Mouse (Mus musculus): ENCODE data around the gene Med15. TPM values are rescaled to one million over a fixed set of nuclear protein-coding genes. Genes with fewer than 3 reads are reported as not detected.
"Not testable (repeated sequence)": the region's sequence is repeated elsewhere in the genome, so short reads cannot be mapped to it uniquely, and the experiment has no call there.

Med15 gene
- polyA plus RNA-seq, 1 experiment from 2014 or later = 33.3 TPM

DNA sequence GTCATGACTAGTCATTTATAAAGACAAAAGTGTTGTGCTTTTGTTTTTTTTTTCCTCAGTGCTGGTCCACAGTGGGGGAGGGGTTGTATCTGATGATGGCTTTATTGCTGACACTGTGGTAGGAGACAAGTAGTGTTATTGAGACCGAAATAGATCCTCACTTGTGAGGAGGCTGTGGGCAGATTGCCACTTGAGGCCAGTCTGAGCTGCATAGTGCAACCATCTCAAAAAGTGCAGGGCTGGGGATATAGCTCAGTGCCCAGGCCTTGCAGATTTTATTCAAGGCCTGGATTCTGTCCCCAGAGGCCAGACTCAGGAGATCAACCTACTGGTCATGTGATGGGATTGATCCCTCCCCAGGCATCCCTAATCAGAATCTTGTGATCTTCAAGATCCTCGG, 95.8 kb downstream of the Med15 start:
- Histone ChIP-seq H3K4me2 (no peak overlapping the region), H3K4me3 (no peak overlapping the region), H3K9ac (no peak overlapping the region), H3K9me3 (no peaks in the 10 kb centered on the region), H3K4me1 (peaks cover 31% of the 10 kb centered on the region), H3K27me3 (replicated peaks) (no peaks in the 10 kb centered on the region), H3K36me3 (peaks cover 78% of the 10 kb centered on the region), H3K27ac (replicated peaks) (0 out of 2 replicates have a peak overlapping the region, but pooled peaks have one; percentile 13)
- WGBS = 47% methylated on average over 2 of the region's 2 CpGs
- no peak for ATAC-seq (ENCODE audit: extremely low read depth, insufficient number of reproducible peaks, low FRiP score, low TSS enrichment)

GRCm38 (mm10) chr16:17633481-17634181, 99.1 kb downstream of the Med15 start:
- Histone ChIP-seq H3K4me3 (no peak overlapping the region), H3K36me3 (peaks cover 79% of the 10 kb centered on the region), H3K27me3 (replicated peaks) (no peaks in the 10 kb centered on the region), H3K9ac (no peak overlapping the region), H3K4me1 (peaks cover 31% of the 10 kb centered on the region), H3K4me2 (no peak overlapping the region), H3K9me3 (no peaks in the 10 kb centered on the region), H3K27ac (replicated peaks) (no peak overlapping the region)
- ATAC-seq (ENCODE audit: extremely low read depth, insufficient number of reproducible peaks, low FRiP score, low TSS enrichment) = no peak
- 56% methylated on average over 8 of the region's 8 CpGs for WGBS

DNA sequence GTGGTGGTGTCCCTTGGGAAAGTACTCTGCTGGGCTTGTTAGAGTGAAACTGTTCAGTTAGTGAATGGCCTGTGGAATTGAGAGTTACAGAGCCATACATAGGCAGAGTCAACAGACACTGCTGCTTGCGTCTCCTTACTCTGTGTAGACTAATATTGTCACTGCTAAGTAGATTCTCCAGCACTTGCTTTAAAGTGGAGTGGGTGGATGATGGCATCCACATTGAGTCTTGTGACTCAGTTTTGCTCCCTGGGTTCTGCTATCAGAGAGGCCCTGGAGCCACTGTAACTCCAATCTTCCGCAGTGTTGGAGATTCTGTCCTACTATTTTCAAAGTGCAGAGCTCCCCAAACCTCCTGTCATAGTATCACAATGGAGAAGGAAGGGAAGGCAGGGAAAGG, 100.1 kb downstream of the Med15 start:
- no peak for ATAC-seq (ENCODE audit: extremely low read depth, insufficient number of reproducible peaks, low FRiP score, low TSS enrichment)
- Histone ChIP-seq H3K9me3 (no peaks in the 10 kb centered on the region), H3K9ac (no peak overlapping the region), H3K4me3 (no peak overlapping the region), H3K4me1 (peaks cover 22% of the 10 kb centered on the region), H3K36me3 (peaks cover 79% of the 10 kb centered on the region), H3K4me2 (no peak overlapping the region), H3K27me3 (replicated peaks) (no peaks in the 10 kb centered on the region), H3K27ac (replicated peaks) (no peak overlapping the region)
- WGBS = 88% methylated on average over 2 of the region's 2 CpGs

DNA sequence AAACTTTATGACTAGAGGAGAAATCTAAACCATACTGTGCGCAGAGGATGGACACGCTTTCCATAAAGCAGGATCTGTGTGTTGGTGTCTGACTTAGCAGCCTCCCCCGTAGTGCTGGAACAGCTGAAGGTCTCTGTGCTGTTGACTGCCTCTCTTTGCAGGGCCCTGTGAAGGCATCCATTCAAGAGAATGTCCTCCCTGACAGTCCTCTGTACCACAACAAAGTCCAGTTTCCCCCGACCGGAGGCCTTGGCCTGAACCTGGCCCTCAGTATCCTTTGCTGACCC, 106.5 kb downstream of the Med15 start:
- WGBS = 87% methylated on average over 5 of the region's 5 CpGs
- Histone ChIP-seq H3K4me1 (no peaks in the 10 kb centered on the region), H3K27me3 (replicated peaks) (no peaks in the 10 kb centered on the region), H3K9ac (no peak overlapping the region), H3K4me2 (no peak overlapping the region), H3K36me3 (peaks cover 96% of the 10 kb centered on the region), H3K27ac (replicated peaks) (no peak overlapping the region), H3K4me3 (no peak overlapping the region), H3K9me3 (no peaks in the 10 kb centered on the region)
- no peak for ATAC-seq (ENCODE audit: extremely low read depth, insufficient number of reproducible peaks, low FRiP score, low TSS enrichment)

DNA sequence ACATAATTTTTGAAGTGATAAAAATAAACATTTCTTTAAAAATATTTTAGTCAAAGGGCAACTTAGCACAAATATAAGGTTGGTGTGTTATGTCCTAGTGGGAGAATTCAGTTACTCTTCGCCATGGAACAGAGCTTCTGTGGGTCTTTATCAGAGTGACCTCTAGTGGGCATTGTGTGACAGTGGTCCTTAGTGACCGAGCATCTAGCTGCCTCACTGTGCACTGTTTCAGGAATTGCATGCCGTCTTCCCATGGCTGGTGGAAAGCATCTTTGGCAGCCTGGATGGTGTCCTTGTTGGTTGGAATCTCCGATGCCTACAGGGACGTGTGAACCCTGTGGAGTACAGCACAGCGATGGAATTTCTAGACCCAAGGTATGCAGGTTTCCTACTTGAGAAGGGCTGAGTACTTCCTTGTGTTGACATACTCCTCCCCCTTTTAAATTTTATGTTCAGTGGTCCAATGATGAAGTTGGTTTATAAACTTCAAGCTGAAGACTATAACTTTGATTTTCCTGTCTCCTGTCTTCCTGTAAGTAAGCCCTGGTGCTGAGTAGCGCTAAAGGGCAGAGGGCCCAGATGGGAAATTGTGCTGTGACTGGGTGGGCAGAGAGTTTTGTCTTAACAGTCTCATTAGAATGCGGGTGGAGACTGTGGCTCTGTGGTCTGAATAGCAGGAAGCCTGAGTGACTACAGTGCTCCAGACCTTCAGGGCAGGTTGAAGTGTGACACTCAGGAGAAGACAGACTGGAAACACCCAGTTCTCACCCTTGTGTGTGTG, 107.0 kb downstream of the Med15 start:
- H3K4me1 ChIP-seq = no peaks in the 10 kb centered on the region
- H3K9ac ChIP-seq = no peak overlapping the region
- WGBS = 68% methylated on average over 8 of the region's 8 CpGs
- no peaks in the 10 kb centered on the region for H3K9me3 ChIP-seq
- H3K27ac ChIP-seq (replicated peaks) = no peak overlapping the region
- no peaks in the 10 kb centered on the region for H3K27me3 ChIP-seq (replicated peaks)
- H3K36me3 ChIP-seq = peaks cover 91% of the 10 kb centered on the region
- H3K4me3 ChIP-seq = no peak overlapping the region
- ATAC-seq (ENCODE audit: extremely low read depth, insufficient number of reproducible peaks, low FRiP score, low TSS enrichment) = no peak
- H3K4me2 ChIP-seq = no peak overlapping the region

DNA sequence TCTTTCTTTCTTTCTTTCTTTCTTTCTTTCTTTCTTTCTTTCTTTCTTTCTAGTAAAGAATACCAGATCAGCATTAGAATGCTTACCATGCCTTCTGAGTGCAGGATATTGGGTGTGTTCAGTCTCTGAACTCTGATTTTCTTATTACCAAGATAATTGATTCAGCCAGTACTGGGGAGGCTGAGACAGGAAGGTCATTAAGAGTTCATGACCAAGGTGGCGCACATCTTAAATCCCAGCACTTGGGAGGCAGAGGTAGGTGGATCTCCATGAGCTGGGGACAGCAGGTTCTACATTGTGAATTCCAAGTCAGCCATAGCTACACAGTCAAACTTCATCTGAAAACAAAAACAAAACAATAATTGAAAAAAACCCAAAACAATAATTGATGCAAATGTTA, 110.8 kb downstream of the Med15 start:
- Histone ChIP-seq H3K27ac (replicated peaks) (no peak overlapping the region), H3K36me3 (peaks cover 54% of the 10 kb centered on the region), H3K4me2 (no peak overlapping the region), H3K4me1 (peaks cover 17% of the 10 kb centered on the region), H3K9me3 (no peaks in the 10 kb centered on the region), H3K27me3 (replicated peaks) (no peaks in the 10 kb centered on the region), H3K9ac (no peak overlapping the region), H3K4me3 (no peak overlapping the region)
- no peak for ATAC-seq (ENCODE audit: extremely low read depth, insufficient number of reproducible peaks, low FRiP score, low TSS enrichment)
- WGBS = 85% methylated on average over 1 of the region's 1 CpGs

DNA sequence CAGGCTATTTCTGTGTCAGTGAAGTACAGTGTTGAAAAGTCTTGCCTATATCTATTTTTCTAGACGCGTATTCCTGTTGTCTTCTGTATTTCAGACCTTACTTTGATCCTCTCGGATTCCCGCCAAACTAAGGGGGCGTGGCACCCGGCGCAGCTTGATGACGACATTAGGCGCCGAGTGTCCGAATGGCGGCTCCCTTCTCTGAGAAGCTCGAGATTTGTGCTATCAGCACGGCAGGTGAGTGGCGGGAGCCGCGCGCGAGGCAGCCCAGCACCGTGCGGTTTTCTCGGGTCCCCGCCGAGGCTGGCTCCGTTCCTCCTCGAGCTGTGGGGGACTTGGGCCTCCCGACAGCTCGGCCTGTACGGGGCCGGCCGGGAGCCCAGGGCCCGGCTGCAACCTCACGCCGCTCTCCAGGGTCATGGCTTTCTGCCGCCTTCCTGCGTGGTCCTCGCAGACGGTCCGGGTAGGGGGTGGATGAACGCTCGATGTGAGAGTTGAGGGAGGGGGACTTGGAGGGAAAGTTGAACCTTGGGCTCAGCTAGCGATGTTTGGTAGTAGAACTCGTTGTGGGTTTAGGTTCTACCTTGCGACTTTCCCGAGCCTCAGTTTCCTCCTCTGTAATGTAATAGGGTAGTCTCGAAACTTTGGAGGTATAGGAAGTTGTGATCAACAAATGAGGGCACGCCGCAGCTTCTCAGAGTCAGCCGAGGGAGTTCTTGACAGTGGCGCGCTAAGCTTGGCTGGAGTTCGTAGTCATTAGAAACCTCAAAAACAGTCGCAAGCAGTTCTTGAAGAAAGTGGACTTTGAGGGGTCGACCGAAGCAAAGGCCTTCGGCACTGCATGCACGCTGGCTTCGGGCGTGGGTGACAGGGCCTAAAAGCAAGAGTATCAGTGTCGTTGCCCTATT, 113.2 kb downstream of the Med15 start, which contains the start of gene Smpd4:
Gene Smpd4, plus strand, starts transcription at position 157 of the 908 bp plus-strand sequence.
- ATAC-seq (ENCODE audit: extremely low read depth, insufficient number of reproducible peaks, low FRiP score, low TSS enrichment) = peak; percentile 55; the same call in 1 of the 2 replicates
- H3K27ac ChIP-seq (replicated peaks) = 0 out of 2 replicates have a peak within 1 kb of the TSS, but pooled peaks have one; percentile 33
- WGBS = 3% methylated on average over 60 of the region's 60 CpGs
- H3K4me1 ChIP-seq = peaks cover 17% of the 10 kb centered on the region
- no peaks in the 10 kb centered on the region for H3K9me3 ChIP-seq
- H3K4me3 ChIP-seq = peak within 1 kb of the TSS; percentile 92
- H3K9ac ChIP-seq = peak within 1 kb of the TSS; percentile 93
- H3K27me3 ChIP-seq (replicated peaks) = no peaks in the 10 kb centered on the region
- peak within 1 kb of the TSS; percentile 86 for H3K4me2 ChIP-seq
- peaks cover 31% of the 10 kb centered on the region for H3K36me3 ChIP-seq

DNA sequence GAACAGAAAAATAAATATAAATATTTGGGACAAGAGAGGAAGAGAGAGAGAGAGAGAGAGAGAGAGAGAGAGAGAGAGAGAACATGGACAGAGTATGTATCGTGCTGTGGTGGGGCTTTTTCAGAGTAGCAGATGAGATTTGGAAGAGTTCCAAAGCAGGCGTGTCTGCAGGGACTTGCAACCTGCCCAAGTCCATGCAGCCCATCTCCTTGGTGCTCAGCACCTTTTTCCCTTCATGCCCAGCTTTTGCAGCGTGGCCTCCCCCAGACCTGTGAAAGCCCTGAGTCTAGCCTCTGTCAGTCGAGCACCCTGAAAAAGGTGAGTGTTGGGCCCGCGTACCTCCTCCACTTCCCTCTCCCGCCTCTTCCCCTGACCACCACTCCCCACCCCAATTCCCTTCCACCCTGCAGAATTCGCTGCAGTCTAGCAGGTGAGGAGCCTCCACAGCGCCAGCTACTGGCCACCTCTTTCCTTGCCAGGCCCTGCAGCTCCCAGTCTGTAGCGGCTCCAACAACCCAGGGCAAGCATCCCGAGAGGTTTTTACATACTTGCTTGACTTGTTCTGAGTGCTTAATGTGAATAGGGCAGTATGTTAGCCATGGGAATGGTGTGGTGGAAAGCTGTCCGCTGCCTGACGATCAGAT, 114.6 kb downstream of the Med15 start:
- Histone ChIP-seq H3K9me3 (no peaks in the 10 kb centered on the region), H3K4me1 (peaks cover 17% of the 10 kb centered on the region), H3K27ac (replicated peaks) (no peak overlapping the region), H3K36me3 (peaks cover 18% of the 10 kb centered on the region), H3K9ac (no peak overlapping the region), H3K4me2 (peak overlapping the region; percentile 86; the same call in 1 of the 2 replicates), H3K4me3 (no peak overlapping the region), H3K27me3 (replicated peaks) (no peaks in the 10 kb centered on the region)
- WGBS = 15% methylated on average over 13 of the region's 13 CpGs
- ATAC-seq (ENCODE audit: extremely low read depth, insufficient number of reproducible peaks, low FRiP score, low TSS enrichment) = no peak

- Histone ChIP-seq H3K9me3 (no peaks in the 10 kb centered on the region), H3K27ac (replicated peaks) (no peak overlapping the region), H3K4me2 (no peak overlapping the region), H3K27me3 (replicated peaks) (no peaks in the 10 kb centered on the region), H3K4me3 (no peak overlapping the region), H3K36me3 (peaks cover under 1% of the 10 kb centered on the region), H3K9ac (no peak overlapping the region), H3K4me1 (peaks cover 17% of the 10 kb centered on the region)
- no peak for ATAC-seq (ENCODE audit: extremely low read depth, insufficient number of reproducible peaks, low FRiP score, low TSS enrichment)
- WGBS = 73% methylated on average over 5 of the region's 5 CpGs
Observed at GRCm38 (mm10) chr16:17616212-17616611, 116.5 kb downstream of the Med15 start.

DNA sequence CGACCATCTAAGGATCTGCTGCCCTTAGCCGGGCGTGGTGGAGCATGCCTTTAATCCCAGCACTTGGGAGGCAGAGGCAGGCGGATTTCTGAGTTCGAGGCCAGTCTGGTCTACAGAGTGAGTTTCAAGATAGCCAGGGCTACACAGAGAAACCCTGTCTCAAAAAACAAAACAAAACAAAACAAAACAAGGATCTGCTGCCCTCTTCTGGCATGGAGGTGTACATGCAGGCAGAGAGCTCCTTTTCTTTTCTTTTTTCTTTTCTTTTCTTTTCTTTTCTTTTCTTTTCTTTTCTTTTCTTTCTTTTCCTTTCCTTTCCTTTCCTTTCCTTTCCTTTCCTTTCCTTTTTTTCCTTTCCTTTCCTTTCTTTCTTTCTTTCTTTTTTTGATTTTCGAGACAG, 118.0 kb downstream of the Med15 start:
- not testable (repeated sequence) for H3K4me3 ChIP-seq; H3K36me3 ChIP-seq; H3K9ac ChIP-seq; H3K9me3 ChIP-seq; H3K27ac ChIP-seq (replicated peaks); H3K4me2 ChIP-seq; H3K4me1 ChIP-seq; H3K27me3 ChIP-seq (replicated peaks); ATAC-seq (ENCODE audit: extremely low read depth, insufficient number of reproducible peaks, low FRiP score, low TSS enrichment)
- WGBS = 80% methylated on average over 6 of the region's 6 CpGs

DNA sequence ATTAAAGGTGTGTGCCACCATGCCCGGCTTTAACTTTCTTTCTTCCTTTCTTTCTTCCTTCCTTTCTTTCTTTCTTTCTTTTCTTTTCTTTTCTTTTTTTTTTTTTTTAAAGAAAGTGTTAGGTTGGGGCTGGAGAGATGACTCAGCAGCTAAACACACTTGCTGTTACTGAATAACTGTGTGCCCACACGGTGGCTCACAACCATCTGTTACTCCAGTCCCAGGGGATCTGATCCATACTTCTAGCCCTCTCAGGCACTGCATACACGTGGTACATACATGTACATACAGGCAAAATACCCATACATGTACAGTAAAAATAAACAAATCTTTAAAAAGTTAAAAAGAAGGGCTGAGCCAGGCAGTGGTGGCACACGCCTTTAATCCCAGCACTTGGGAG, 121.3 kb downstream of the Med15 start:
- H3K4me2 ChIP-seq = no peak overlapping the region
- no peak for ATAC-seq (ENCODE audit: extremely low read depth, insufficient number of reproducible peaks, low FRiP score, low TSS enrichment)
- 61% methylated on average over 4 of the region's 4 CpGs for WGBS

More for the DNA sequence above, 121.3 kb downstream of the Med15 start:
- Histone ChIP-seq H3K36me3 (no peaks in the 10 kb centered on the region), H3K4me3 (no peak overlapping the region), H3K27me3 (replicated peaks) (no peaks in the 10 kb centered on the region), H3K9me3 (no peaks in the 10 kb centered on the region), H3K27ac (replicated peaks) (no peak overlapping the region), H3K4me1 (no peaks in the 10 kb centered on the region), H3K9ac (no peak overlapping the region)

Data from heart, embryonic 13.5 days (tissue).